Mouse (Mus musculus) frontal cortex, postnatal 10 days (tissue): ENCODE data around the gene Kcnk1.

Experiments
- DNase-seq, 2 experiments: peaks; one replicate each; pipeline ENCODE4 v3.0.0; 2022; ENCODE audit warnings: low spot score in 2 of 2, mixed read lengths in 1 of 2

Kcnk1 gene

GRCm38 (mm10) chr8:125995101-125995986, at the start of gene Kcnk1:
Gene Kcnk1, plus strand, starts transcription at chr8:125995170.
- peak; percentile 48 to 56 for DNase-seq

DNA sequence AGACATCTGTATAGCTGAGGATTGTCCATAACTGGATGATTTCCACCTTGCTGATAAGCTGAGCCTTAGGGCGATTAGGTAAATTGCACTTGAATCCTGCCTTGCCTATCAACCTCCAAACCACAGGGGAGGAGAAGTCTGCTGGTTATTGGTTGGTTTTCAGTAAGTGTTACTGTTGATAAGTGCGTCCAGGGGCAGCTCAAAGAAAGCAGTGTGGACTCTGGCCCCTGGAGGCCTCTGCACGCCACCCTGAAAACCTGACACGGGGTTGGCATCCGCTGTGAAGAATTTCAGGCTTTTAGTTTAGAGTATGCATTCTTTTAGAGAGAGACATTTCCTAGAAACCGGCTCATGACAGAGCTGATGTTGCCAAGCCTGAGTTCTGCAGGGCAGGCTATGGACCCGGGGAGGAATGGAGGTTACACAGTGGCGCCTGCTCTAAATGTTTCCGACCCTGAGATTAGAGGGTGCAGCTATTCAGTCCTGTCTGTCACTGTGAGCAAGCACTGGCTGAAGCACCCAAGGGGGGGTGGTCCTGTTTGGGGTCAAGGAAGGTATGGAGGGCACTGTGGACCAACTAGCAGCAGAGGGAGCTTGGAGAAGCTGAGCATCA, 46.2 kb upstream of the Kcnk1 start:
- no peak for DNase-seq

DNA sequence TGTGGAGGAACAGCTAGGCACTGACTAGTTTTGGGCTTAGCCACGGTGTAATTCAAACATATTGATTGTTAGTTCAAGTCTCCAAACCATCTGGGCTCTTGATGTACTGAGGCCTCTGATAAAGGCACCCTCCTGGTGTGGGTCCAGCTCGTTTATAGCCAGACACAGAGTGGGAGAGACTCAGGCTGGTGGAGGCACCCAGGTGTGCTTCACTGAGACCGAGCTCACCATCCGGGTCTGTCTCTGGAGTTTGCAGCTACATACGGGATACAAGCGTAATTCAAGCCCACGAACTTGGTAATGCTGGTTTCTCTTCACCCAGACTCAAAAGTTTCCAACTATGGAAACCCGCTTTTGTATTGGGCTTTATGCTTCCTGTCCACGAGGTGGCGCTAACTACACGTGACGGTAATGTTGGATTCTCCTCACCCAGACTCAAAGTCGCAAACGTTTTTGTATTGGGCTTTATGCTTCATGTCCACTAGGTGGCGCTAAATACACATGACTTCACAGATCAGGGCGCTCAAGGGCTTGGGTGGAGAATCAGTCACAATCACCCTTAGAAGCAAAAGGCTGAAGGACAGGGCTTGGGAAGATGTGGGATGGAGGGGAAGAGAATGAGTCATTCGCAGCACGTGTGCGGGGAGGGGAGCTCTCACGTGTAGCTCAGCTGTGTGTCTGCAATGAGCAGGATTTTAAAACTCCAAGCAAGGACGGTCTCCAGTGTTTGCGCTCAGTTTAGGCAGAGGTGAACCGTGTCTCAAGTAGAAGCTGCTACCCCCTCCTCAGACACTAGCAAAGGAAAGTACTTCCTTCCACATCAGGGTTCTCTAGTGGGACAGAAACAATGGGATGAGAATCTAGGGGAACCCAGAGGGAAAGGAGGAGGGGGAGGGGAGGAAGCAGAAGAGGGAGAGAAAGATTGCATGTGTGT, 44.7 kb upstream of the Kcnk1 start:
- DNase-seq, result peak; percentile 82

GRCm38 (mm10) chr8:125955671-125956070, 39.3 kb upstream of the Kcnk1 start:
- peak in 1 of 2 experiments; percentile 53 for DNase-seq

DNA sequence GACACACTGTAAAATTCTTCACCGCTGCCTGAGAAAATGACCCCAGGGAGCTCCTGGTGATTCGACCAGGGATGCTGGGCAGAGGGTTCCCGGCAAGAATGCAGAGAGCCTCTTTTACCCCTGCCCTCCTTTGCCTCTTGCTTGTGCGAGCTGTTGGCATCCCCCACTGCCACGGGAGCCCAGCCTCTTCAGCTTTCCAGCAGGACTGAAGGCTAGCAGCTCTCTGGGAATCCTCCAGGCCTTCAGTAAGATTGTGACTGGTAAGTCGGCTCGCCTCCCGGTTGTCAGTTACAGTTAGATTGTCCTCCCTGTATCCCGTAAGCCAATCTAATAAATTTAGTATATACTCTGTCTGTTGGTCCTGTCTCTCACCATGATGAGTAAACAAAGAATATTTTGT, 38.2 kb upstream of the Kcnk1 start:
- no peak for DNase-seq

GRCm38 (mm10) chr8:125957226-125957993, 37.6 kb upstream of the Kcnk1 start:
- no peak for DNase-seq

GRCm38 (mm10) chr8:125957994-125958368, 37.0 kb upstream of the Kcnk1 start:
- DNase-seq, result no peak

- peak; percentile 28 to 62 for DNase-seq
Observed at GRCm38 (mm10) chr8:125959363-125959771, 35.6 kb upstream of the Kcnk1 start.

DNA sequence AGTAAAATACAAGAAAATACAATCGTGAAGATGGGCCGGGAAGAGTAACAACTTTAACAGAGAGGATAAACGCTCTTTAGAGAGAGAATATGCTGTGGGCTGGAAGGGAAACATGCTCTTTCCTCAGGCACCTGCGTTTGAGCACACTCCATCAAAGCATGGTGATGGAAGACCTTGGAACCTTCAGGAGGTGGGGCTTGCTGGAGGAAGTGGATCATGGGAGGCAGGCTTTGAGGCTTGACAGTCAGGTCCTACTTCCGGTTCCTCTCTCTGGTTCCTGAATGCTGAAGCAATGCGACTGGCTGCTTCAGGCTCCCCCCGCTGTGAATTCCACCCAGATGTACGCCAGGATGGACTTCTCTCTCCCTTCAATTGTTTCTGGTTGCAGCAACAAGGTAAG, 34.9 kb upstream of the Kcnk1 start:
- DNase-seq, result no peak

DNA sequence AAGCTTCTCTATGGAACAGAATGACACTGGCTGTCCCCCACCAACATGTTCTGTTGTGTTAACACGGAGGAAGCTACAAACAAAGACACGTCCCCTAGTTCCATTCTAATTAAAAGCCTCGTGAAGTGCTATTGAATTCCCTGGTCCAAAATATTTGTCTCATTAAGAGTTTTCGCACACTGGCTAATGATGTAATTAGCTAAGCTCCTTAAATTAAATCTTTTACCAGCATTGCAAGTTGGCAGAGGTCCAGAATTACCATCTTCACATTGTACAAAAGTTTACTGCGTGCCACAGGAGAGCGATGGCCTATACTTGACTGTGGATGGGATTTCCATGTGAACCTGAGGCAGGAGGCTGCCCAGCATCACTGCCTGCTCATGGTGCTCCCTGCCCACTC, 33.2 kb upstream of the Kcnk1 start:
- DNase-seq, result no peak

- DNase-seq, result no peak
Observed at GRCm38 (mm10) chr8:125963807-125964211, 31.2 kb upstream of the Kcnk1 start.

- DNase-seq, result peak in 1 of 2 experiments; percentile 50
Observed at GRCm38 (mm10) chr8:125971336-125971735, 23.6 kb upstream of the Kcnk1 start.

DNA sequence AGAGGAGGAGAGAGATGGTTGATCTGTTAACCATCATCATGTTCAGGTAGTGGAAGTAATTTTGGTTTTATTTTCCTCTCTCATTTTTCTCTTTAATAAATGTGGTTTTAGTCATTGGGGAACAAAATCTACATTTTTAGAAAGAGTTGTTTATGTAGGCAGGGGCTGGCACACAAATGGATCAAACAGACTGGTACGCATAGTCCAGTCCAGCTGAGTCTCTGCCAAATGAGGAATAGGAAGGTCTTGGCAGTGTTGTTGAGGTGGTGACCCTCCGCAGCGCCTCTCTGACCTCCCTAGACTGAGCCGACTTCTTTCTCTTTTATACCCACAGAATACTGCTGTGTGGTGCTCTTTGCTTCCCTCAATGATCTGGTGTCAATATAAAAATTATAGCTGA, 19.0 kb upstream of the Kcnk1 start:
- no peak for DNase-seq

DNA sequence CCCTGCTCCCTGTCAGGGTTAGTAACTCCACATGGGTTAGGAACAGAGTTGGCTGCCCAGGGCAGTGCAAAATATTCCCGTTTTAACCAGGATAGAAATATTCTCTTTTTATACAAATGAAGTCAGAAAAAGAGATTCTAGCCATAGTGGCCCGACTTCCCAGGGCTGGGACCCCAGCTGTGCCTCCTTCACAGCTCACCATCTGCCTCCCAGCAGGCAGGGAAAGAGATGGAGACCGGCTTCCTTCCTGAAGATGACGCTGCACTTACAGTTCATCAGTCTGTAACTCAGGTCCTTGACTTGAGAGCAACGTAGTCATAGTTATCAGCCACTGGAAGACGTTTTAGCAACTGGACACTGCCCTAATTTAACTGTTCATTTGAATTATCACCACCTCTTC, 14.1 kb upstream of the Kcnk1 start:
- no peak for DNase-seq

- no peak for DNase-seq
Observed at GRCm38 (mm10) chr8:125983515-125983914, 11.5 kb upstream of the Kcnk1 start.

- no peak for DNase-seq
Observed at GRCm38 (mm10) chr8:125984140-125984539, 10.8 kb upstream of the Kcnk1 start.

GRCm38 (mm10) chr8:125985364-125985763, 9.6 kb upstream of the Kcnk1 start:
- no peak for DNase-seq

GRCm38 (mm10) chr8:125986999-125987589, 7.9 kb upstream of the Kcnk1 start:
- DNase-seq, result no peak

DNA sequence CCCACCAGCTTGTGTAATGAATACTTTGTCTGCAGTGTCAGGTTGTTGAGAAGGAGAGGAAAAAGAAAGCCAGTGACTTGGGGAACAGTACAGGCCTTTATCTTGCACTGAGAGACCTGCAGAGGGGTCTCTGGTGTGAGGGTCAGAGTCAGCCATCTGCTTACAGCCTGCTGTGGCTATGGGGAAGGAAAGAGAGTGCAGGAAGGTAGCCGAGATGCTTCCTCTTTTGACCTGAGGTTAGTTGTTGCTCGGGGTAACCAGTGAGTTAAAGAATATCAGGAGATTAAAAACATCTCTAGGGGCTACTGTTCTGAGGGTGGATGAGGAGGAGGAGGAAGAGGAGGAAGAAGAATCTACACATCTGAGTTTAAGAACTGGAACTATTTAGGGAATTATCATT, 7.0 kb upstream of the Kcnk1 start:
- DNase-seq, result no peak

DNA sequence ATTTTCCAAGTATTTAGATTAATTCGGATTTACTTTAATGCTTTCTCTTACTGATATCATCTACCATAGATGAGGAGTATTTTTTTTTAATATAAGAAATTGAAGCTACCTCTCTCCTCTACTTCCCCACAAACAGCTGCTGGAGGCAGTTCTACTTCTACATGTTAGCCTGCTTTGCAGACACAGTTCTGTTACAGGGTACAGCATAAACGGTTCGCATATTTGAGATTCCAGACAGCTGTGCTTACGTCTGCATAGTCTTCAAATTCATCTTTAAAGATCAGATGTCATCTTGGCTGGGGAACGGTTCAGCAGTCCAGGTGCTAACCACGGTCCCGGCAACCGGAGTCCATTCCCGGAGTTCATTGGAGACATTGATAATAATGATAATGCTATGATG, 1.3 kb upstream of the Kcnk1 start:
- no peak for DNase-seq
